Mouse (Mus musculus) right cerebral cortex, postnatal 25 days (tissue): ENCODE results near the gene AI464131.
A peak's percentile ranks its signal among the peaks of the same experiment; 100 is the strongest.

Experiments
- DNase-seq: peaks from one replicate; pipeline ENCODE4 v3.0.0; 2022

The AI464131 gene

GRCm38 (mm10) chr4:41502171-41502940, 520 bp downstream of the AI464131 start:
- no peak for DNase-seq

- DNase-seq, result no peak
Observed at GRCm38 (mm10) chr4:41500787-41501186, 2.1 kb downstream of the AI464131 start.

DNA sequence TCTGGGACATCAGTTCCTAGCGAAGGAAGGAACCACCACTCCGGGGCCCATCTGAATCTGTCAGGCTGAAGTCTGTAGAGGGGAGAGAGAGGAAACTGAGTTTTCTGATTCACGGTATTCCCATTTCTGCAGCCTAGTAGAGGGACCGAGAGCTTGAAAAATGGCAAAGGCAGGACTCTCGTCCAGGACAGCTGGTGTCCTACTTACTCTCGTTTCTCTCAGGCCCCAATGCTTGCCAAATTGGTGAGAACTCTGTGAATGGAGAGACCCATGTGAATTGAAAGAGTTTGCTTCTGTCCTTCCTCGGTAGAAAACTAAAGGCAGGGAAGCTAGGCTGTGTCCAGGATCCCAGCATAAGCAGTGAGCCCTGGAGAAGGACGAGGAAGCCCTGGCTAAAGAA, 3.3 kb downstream of the AI464131 start:
- no peak for DNase-seq

- no peak for DNase-seq
Observed at GRCm38 (mm10) chr4:41498921-41499391, 3.9 kb downstream of the AI464131 start.

- DNase-seq, result no peak
Observed at GRCm38 (mm10) chr4:41497995-41498845, 4.7 kb downstream of the AI464131 start.

DNA sequence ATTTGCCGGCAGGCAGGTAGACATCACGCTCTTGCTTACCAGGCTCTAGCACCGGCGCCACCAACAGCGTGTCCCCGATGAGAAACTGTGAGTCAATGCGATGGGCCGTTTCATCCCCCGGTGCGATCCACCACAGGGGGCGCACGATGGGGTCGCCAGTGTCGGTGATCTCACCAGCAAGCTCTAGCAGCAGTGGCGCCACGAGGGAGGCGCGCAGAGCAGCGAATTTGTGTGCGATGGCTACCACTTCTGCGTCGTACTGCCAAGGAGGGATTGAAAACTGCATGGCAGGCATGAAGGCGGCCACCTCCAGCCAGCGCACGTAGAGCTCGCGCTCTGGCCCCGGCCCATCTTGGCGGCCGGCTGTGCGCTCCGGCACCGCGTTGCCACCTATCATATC, 5.3 kb downstream of the AI464131 start:
- DNase-seq, result no peak

DNA sequence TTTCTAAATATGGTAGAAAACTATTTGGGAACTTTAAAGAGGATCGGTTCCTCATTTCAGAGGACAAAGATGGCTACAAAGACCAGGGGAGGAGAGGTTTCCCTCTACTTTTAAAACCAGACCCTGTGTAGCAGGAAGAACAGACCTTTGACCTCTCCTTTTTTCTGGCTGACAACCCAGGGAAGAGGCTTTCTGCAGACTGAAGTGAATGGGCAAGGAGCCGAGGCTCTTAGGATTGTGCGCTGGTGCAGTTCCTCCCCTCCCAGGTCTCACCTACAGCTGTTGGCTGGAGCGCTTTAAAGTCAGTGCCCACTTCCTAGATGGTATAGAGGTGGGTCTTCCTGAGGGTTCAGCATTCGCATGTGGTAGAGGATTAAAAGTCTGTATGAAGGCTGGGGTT, 5.8 kb downstream of the AI464131 start:
- no peak for DNase-seq

DNA sequence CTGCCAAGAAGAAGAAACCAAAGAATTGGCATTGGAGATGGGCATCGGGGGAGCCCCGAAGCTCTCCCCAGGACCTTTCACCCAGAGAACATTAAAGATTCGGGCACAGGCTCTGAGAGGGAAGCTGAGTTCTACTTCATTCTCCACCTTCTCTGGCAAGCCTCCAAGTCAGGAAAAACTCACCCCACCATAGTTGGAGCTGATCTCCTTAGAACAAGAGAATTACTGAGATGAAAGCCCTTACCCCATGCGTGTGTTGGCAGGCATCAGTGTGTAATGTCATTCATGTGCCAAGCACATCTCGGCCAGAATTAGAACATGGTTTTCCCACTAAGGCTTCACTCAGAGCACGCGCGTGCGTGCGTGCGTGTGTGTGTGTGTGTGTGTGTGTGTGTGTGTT, 7.0 kb downstream of the AI464131 start:
- peak; percentile 29 for DNase-seq

DNA sequence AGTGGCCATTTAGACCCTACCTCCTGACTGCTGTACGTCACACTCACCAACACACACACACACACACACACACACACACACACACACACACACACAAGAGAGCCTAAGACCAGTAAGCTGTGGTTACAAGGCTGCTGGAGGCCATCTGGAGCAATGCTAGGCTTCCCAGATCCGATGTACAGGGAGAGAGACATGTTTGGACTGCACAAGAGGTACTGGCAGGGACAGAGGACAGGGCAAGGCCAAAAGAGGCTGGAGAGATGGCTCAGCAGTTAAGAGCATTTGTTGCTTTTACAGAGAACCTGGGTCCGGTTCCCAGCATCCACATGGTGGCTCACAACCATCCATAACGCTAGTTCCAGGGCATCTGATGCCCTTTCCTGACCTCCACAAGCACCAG, 7.8 kb downstream of the AI464131 start:
- no peak for DNase-seq

- no peak for DNase-seq
Observed at GRCm38 (mm10) chr4:41494378-41494777, 8.5 kb downstream of the AI464131 start.

DNA sequence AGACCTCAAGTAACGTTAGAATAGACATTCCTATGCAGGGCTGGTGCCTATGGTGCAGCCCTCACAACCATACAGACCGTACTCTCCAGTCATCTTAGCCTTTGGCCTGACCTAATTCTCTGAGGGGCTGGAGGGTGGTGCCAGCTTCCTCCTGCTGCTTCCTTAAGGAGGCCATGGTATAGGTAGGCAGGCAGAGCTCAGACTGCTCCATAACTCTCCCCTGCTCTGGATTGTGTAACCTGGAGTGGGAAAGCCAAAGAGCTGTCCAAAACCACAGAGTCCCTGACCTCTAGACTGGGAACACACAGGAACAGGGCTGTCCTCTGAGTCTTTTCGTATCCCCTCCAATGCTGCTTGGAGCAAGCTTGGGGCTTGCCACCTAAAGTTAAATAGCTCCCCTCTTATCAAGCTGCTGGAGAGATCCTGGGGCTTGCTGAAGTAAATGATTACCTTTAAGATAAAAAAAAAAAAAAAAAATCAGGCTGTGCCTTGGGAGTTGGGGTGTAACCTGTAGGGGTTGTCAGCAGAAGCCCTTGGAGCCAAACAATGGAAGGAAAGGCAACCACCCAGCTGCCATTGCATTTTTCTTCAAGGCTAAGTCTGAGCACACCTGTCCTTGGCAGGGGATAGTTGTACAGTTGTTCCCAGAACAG, 9.3 kb downstream of the AI464131 start:
- no peak for DNase-seq

GRCm38 (mm10) chr4:41492951-41493350, 9.9 kb downstream of the AI464131 start:
- no peak for DNase-seq

DNA sequence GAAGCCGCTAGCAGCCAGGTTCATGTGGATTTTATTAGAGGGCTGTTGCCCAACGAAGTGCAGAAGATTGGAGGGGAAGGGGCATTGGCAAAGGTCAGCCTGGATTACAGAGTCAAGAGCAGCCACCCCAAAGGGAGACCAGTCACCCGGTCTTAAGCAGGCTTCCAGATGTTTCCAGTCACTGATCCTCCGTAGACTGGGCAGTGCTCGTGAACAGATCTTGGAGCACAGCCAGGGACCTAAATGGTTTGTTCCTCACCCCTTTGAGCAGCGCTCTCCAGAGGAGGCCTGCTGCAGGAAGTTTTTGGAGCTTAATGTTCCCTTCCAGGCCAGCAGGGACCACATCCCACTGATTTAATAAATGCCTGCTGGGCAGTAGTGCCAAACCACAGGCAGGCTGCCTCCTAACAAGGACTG, 21.3 kb downstream of the AI464131 start:
- no peak for DNase-seq

DNA sequence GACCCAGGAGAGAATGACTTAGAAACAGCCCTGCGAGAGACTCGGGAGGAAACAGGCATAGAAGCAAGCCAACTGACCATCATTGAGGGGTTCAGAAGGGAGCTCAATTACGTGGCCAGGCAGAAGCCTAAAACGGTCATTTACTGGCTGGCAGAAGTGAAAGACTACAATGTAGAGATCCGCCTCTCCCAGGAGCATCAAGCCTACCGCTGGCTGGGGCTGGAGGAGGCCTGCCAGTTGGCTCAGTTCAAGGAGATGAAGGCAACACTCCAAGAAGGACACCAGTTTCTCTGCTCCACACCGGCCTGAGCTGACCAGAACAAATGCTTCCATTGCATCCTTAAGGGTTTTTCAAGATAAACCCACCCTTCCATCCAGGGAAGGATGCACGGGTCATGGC, 22.6 kb downstream of the AI464131 start:
- DNase-seq, result no peak

DNA sequence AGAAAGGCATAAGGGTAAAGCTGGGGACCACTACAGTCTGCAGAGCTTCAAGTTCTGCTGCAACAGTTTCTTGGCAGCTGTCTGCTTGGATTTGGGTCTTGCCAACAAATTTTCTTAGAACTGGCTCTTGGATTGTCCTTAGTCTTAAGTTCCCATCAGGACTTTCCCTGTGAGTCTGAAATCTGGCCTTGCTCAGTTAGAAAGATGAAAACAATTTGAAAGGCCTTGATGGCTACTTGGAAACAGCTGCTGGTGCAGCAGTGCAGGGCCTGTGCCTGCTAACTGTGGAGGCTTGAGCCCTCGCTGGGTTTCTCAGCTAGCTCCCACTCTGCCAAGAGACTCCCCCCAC, 23.4 kb downstream of the AI464131 start:
- no peak for DNase-seq

- DNase-seq, result no peak
Observed at GRCm38 (mm10) chr4:41478751-41479455, 24.0 kb downstream of the AI464131 start.

DNA sequence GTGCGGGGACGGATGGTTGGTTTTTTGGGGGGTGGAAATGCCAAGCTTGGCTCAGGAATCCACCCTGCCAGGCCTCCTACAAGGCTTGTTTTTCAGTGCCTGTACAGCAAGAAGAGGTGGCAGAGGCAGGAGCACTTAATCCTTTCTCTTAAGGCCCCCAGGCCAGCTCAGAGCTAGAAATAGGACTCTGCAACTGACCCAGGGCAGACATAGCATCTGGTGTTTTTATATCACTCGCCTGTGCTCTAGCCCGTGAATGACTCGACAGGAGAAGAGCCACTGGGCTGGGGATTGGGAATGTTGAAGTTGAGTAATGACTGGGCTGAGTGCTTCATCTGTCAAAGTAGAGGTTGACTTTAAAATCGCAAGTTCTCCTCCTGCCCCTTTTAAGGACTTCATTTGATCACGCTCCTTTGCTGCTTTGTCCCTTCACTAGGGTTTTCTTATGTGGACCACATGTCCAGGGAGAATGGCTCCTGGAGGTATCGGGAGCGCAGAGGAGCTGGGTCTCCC, 25.2 kb downstream of the AI464131 start:
- DNase-seq, result no peak

DNA sequence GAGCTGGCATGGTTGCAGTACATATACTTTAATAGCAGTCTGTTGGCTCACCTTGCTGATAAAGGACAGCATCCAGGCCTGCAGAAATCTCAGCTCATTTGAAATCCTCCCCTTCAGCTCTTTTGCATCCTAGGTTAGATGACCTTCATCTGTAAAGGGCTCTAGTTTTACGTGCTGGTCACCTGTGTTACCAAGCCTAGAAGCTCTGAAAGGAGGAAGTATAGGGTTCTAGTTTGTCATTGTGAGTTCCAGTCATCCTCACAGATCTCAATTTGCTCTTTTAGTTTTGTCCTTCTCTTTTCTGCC, 31.5 kb downstream of the AI464131 start:
- DNase-seq, result no peak

DNA sequence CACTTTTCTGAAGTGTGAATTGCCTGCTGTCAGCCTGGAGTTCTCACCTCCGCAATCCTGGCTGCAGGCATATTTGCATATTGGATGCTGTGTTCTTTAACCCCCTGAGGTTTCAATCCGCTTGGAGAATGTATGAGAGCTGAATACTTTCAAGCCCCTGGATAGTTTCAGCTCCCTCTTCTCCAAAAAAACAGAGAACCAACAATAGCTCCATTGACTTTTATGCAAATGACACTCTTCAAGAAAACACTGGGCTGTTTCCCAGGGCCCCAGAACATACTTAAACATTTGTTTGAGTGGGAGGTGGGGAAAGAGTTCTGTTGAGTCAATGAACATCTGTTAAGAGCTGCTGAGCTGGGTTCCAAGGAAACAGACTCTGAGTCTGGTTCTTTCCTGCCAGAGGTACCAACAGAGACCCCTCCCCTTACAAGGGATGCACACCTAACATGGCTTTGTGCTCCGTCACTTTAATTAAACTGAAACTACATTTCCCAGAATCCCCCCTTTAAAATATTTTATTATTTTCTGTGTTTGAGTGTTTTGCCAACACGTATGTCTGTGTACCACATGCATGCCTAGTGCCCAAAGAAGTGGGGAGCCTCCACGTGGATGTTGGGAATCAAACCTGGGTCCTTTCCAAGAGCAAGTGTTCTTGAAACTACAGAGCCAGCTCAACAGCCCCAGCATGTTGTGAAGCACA, 32.0 kb downstream of the AI464131 start:
- peak; percentile 63 for DNase-seq

DNA sequence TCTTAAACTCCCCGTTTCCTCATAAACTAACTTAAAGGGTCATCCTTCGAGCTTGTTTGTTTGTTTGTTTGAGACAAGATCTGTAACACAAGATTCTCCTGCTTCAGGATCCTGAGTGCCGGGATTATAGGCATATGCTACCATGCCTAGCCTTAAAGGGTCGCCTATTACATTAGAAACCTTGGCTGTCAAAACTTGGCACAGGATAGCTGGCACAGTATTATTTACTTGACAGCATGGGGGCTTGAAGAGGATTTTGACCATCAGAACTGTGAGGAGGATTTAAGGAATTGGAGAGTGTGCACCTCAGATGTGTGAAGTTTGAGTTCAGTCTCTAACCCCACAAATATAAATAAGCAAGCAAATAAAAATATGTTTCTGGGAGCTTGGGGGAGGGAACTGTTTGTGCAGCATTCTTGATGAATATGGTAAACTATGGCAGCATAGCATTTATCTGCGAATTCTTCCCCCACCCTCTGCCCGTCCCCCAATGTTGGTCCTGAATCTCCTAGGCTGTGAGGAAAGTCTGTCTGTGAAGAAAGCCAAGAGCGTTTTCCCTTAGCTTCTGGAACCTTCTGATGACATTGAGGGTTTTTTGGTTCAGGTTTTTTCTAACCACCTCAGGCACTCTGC, 32.7 kb downstream of the AI464131 start:
- DNase-seq, result no peak

DNA sequence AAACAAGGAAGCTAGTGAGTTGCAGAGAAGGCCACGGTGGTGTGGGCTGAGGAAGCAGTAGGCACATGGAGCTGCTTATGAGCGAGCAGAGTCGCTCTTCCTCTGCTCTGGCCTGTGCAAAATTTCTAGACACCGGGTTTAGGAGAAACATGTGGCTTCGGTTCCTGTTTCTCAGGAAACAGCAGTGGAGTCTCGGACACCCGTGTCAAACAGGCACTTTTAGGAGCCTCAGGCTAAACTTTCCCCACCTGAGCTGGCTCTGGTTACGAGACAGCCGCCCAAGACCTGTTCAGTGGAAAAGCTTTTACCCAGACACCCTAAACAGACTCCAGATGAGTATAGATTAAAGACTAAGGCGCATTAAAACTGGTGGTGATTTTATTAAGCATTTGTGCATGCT, 33.7 kb downstream of the AI464131 start:
- DNase-seq, result no peak
